Mouse (Mus musculus) regulatory T cell (primary cell): ENCODE data around the gene Ugt1a2.

Experiments
- in situ Hi-C: fragments of 300-600 bp; cut with MboI, MseI; formaldehyde crosslinking; loops from one replicate; pipeline ENCODE4 v1.15.1; 2025; ENCODE audit warnings: high pct_unique_total_duplicates

Gene Ugt1a2

GRCm38 (mm10) chr1:88256886-88257663 lies 56.7 kb downstream of the Ugt1a2 start:
- in situ Hi-C loops = no loop called here

GRCm38 (mm10) chr1:88257681-88258080 lies 57.3 kb downstream of the Ugt1a2 start:
- in situ Hi-C loops = no loop called here

DNA sequence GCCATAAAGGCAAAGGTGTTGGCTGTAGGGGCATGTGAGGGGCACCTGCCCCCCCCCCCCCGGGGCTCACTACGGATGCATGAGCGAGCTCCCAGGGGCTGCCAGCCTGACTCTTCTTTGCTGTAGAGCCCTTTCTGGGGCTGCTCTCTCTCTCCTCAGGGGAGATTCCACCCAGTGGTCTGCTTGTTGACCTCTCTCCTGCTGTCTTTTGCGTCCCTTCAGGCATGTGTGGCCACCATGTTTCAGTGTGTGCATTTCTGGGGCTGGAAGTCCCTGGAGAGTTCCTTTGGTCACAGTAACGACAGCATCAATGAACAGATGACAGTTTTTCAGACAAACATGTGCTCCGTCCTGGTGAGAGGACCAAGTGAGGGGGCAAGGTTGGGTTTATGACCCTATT lies 58.0 kb downstream of the Ugt1a2 start:
- in situ Hi-C loops = no loop called here

DNA sequence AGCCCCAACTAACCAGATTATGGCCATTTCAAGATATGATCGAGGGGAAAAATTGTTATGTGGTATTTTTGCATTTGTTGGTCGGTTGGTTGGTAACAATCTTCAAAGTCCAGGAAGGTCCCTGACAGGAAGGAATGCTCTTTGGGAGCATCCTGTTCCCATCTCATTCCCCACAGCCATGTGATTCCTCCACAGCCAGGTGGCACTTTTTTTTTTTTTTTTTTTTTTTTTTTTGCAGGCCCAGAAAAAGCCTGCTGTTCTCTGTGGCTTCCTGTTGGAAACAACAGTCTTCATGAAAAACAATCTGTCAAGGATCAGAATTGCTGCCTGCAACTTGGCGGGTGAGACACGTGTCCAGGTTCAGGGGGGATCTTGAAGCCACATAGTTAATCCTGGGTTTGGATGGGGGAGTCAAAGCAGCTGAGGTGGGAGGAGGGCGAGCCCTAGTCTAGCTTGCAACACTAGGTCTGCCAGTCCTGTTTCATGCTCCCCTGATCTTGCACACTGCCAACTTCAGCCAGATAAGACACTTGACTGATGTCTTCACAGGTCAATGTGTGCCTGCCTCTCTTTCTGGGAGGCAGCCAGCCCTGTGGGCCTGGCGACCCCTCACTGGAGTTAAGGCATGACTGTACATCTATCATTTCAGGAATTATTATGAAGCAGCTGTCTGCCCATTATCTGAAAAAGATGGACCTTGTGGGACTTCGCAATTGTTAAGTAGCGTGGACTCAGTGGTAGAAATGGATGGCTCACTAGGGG lies 58.7 kb downstream of the Ugt1a2 start:
- in situ Hi-C loops = no loop called here

DNA sequence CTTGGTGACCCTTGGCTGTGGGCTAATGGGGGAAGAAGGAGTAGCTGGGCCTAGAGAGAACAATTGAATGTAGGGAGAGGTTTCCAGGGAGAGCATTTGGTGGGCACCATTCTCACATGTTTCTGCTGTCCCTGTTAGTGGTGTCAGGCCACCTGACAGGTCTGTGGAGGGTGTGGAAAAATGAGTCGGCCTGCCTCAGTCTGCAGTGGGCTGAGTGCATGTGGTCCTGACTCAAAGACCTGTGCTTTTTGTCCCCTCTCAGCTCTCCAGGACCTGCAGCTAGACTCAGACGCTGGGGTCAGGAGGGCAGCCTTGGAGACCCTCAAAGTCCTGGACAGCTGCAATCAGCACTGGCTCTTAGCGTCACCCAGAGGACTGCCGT lies 59.2 kb downstream of the Ugt1a2 start:
- in situ Hi-C loops = no loop called here

DNA sequence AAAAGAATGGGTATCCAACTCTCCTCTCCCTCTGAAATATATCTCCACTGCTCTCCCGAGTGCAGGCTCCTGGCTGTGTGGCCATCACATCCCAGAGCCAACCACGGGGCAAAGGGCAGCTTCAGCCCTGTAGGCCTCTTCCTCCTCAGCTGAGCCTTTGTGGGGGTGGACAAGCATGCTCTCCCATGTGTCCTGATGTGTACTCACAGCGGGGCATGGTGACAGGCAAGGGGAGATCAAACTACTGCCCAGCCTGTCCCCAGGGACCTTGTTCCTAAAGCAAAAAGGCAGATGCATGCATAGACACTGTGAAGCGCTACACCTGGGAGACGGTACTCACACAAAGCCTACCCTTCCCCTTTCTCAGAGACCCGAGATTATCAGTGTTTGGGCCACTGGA lies 59.7 kb downstream of the Ugt1a2 start:
- in situ Hi-C loops = no loop called here

DNA sequence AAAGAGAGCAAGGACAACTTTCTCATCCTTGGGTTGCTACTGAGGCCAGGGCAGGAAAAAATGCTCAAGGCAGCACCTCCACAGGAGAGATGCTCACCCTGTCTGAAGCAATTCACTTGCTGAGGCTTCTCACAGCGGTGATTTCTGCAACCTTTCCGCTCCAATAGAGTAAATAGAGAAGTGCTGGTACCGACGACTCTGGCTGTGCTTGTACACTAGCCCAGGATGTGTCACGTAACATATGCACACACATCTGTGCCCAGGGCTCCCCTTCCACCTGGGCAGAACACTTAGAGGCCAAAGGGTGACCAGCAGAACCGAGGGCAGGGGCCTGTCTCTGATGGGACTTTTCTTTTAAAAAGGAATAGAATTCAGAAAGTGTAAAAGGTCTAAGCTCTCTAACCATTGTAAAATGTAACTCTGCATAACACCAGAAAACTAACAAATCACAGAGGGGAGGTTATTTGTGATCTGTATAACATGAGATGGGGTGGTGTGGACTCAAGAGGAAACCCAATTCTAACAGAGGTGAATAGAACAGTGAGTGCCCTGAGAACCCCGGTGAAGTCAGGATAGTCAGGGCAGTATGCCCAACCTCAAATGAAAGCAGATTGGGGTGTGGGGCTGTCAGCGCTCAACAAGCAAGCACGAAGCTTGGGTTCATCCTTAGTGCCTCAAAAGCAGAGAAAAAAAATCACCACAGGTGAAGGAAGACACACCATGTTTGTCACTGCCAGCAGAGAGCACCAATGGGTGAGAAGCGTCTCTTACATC lies 60.4 kb downstream of the Ugt1a2 start:
- in situ Hi-C loops = no loop called here

- in situ Hi-C loops = no loop called here
Measured at GRCm38 (mm10) chr1:88261706-88262105, 61.3 kb downstream of the Ugt1a2 start.

DNA sequence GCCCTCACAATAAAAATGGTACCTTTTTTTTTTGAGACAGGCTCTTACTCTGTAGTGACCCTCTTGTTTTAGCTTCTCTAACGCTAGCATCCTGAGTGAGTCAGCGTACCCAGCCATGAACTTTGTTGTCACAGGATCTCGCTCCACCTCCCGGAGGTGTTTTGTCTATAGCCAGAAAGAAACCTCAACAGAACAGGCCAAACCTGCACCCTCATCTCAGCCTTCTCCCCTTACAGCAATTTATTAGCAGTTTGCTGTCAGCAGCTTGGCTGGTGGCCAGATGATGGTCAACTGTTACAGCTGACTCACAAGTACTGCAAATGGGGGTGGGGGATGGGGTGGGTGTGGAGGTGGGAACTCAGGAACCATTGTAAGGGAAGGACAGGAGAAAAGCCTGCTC lies 61.9 kb downstream of the Ugt1a2 start:
- in situ Hi-C loops = no loop called here

- in situ Hi-C loops = no loop called here
Measured at GRCm38 (mm10) chr1:88262961-88263360, 62.6 kb downstream of the Ugt1a2 start.

- in situ Hi-C loops = no loop called here
Measured at GRCm38 (mm10) chr1:88263778-88264177, 63.4 kb downstream of the Ugt1a2 start.

DNA sequence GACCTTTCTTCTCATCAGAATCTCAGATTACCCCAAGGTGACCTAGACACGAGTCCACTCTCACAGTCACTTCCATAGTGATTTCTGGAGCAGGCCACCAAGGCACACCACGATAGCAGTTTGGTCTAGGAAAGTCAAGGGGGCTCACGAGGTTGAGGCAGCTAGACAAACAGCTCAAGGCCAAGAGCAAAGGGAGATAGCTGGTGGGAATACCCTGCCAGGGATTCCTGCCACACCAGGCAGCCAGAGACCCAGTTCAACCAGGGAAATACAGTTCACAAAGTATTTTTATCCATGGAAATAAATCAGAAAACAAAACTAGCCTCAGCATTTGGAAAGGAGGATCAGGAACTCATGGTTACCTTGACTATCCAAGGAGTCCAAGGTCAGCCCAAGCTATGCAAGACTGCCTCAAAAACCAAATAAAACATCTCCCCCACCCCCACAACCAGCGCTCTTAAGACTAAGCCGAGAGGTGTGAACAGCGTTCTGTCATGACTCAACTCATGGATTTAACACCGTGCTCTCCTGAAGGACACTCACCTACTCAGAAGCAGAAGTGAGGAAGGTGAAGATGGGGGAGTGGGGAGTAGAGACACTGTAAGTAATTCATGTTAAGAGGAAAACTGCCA lies 64.0 kb downstream of the Ugt1a2 start:
- in situ Hi-C loops = no loop called here

DNA sequence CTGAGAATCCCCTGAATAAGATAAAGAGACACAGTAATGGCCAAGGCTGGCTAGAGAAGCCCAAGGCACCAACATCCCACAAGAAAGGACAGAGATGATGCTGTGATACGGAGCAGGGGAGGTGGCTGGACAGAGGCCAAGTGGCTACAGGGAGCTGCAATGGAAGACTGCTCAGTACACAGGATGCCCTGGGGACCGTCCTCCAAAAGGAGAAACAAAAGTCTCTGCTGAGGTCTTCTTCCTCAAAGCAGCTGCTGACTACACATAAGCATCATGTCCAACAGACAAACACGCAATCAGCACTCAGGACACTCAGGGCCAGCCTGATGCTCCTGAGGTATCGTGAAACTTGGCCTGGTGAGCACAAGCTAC lies 64.5 kb downstream of the Ugt1a2 start:
- in situ Hi-C loops = no loop called here

DNA sequence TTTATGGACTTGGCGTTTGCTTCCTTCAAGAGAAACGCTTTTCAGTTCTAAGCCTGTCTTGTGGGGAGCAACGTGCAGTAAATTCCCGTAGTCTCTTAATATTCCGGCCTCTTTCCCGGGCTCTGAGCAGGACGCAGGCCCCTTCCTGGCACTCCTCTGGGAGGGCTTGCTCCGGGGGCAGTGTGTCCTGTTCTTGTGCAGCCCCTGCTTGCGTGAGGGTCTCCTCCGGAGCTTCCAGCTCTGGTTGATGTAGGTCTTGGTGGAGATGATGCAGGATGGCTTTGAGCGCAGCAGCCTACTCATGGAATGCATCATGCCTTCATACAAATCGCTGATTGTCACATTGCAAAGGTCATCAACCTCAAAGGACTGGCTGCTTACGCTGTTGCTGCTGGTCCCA lies 65.7 kb downstream of the Ugt1a2 start:
- in situ Hi-C loops = no loop called here

DNA sequence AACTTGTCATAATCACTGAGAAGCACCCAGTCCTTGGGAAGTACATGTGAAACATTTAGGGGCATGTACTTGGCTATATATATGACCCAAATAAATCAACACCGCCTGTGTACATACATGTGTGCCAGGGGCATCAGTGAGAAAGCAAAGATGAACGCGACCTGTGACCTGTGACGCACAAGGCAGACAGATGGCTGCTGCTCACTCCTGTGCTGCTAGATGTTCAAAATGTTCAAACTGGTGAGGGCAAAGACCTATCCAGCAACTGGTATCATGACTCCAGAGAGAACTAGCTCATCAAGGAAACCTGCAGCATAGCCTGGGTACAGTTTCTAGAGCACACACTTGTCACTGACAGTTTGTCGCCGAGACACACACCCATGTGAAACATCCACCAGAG lies 67.1 kb downstream of the Ugt1a2 start:
- in situ Hi-C loops = no loop called here

DNA sequence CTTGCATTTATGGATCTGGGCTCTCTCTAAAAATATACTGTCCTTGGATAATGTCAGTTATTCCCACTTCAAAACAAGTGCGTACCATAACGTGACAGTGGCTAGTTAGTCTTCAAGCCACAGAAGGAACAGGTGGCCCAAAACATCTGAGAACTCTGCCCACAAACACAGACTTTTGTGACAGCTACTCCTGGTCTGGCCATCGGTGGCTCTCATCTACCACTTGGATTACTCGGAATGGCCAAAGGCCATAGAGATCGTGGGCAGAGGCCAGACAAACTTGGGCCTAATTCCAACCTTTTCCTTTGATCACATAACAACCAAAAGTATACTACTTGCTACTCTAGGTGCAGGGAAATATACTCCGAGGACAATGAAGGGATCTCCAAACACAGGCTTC lies 67.7 kb downstream of the Ugt1a2 start:
- in situ Hi-C loops = no loop called here
